Comparison of ENCODE assay signal across 24 mouse cellular contexts in genomic region chr13:119314356-119314755, GRCm38 (mm10).
DNase-seq lines count a peak whose midpoint lies in the region; ATAC-seq and TF ChIP-seq lines count a peak whose summit lies in the region.
"Had no signal": no experiment of that assay in that cellular context is flagged by ENCODE, and none has a peak within 500 bp of the region (broad histone marks: within the 10 kb centered on the region; RNA-seq: fewer than 3 reads in every experiment).

No protein-coding gene starts in this region.

- no peak overlapping the region for H3K27ac ChIP-seq in lung, embryonic 14.5 days (ENCODE audit: low read depth)
- H3K27ac ChIP-seq in lung, embryonic 16.5 days (ENCODE audit: low read length): no peak overlapping the region
- H3K27ac ChIP-seq: embryonic facial prominence, embryonic 10.5 days; embryonic facial prominence, embryonic 12.5 days; forebrain, embryonic 13.5 days; forebrain, embryonic 15.5 days had no signal

- 67% methylated on average over 3 of the region's 3 CpGs for WGBS in lung, embryonic 14.5 days
- 56% methylated on average over 3 of the region's 3 CpGs for WGBS in lung, embryonic 16.5 days

- H3K27me3 ChIP-seq in lung, embryonic 14.5 days (ENCODE audit: insufficient read depth, low read length): no peaks in the 10 kb centered on the region
- H3K27me3 ChIP-seq in lung, embryonic 16.5 days (ENCODE audit: control insufficient read depth, insufficient read depth, low read depth, low read length): no peaks in the 10 kb centered on the region
- H3K27me3 ChIP-seq: CH12.LX; embryonic facial prominence, embryonic 12.5 days; forebrain, embryonic 13.5 days; forebrain, embryonic 15.5 days; Patski had no signal

- no peak overlapping the region for H3K9ac ChIP-seq in lung, embryonic 14.5 days
- no peak overlapping the region for H3K9ac ChIP-seq in lung, embryonic 16.5 days (ENCODE audit: low read length)
- H3K9ac ChIP-seq: embryonic facial prominence, embryonic 12.5 days; forebrain, embryonic 13.5 days; forebrain, embryonic 15.5 days had no signal

- TF ChIP-seq CTCF in lung, embryonic 14.5 days (IDR thresholded peaks at IDR 0.05; ENCODE audit: low read depth): no peak

- H3K4me2 ChIP-seq in lung, embryonic 14.5 days: no peak overlapping the region
- H3K4me2 ChIP-seq in lung, embryonic 16.5 days (ENCODE audit: low read depth, low read length): no peak overlapping the region
- H3K4me2 ChIP-seq: embryonic facial prominence, embryonic 12.5 days; forebrain, embryonic 13.5 days; forebrain, embryonic 15.5 days had no signal

- peak; percentile 66 for DNase-seq in lung, embryonic 14.5 days
- DNase-seq in lung, postnatal 14 days: no peak
- DNase-seq in lung, postnatal 25 days (ENCODE audit: low spot score): no peak
- DNase-seq in lung, postnatal 10 days: peak; percentile 14
- DNase-seq in lung, postnatal 36 days: no peak
- DNase-seq: adrenal gland, adult 8-10 months; adrenal gland, postnatal 14 days; adrenal gland, postnatal 36 days; B cell, adult 2 months; cerebellum, adult 11-12 months; cerebellum, adult 2 months; cerebellum, adult 9-10 months; cerebellum, postnatal 10 days; cerebellum, postnatal 25 days had no signal

- H3K36me3 ChIP-seq in lung, embryonic 14.5 days (ENCODE audit: insufficient read depth): no peaks in the 10 kb centered on the region
- H3K36me3 ChIP-seq in lung, embryonic 16.5 days (ENCODE audit: control insufficient read depth, insufficient read depth, low read length): no peaks in the 10 kb centered on the region
- H3K36me3 ChIP-seq: embryonic facial prominence, embryonic 10.5 days; embryonic facial prominence, embryonic 12.5 days; forebrain, embryonic 15.5 days; G1E had no signal

- ATAC-seq in lung, embryonic 14.5 days (ENCODE audit: insufficient read depth): no peak
- ATAC-seq in lung, embryonic 16.5 days (ENCODE audit: low read depth): peak; percentile 88
- ATAC-seq: activated CD4-positive, CD25-positive, alpha-beta regulatory T cell, adult 4 months; CD4-positive, CD25-positive, alpha-beta regulatory T cell, adult 4 months; forebrain, embryonic 13.5 days; forebrain, embryonic 15.5 days; Patski had no signal

- no peaks in the 10 kb centered on the region for H3K4me1 ChIP-seq in lung, embryonic 14.5 days (ENCODE audit: insufficient read depth)
- no peaks in the 10 kb centered on the region for H3K4me1 ChIP-seq in lung, embryonic 16.5 days (replicated peaks; ENCODE audit: control insufficient read depth, insufficient read depth, low read length)
- H3K4me1 ChIP-seq: embryonic facial prominence, embryonic 10.5 days; embryonic facial prominence, embryonic 12.5 days; forebrain, embryonic 13.5 days; forebrain, embryonic 15.5 days had no signal

- H3K9me3 ChIP-seq in lung, embryonic 14.5 days (ENCODE audit: low read depth, low read length): no peaks in the 10 kb centered on the region
- no peaks in the 10 kb centered on the region for H3K9me3 ChIP-seq in lung, embryonic 16.5 days (ENCODE audit: control insufficient read depth, low read length)
- H3K9me3 ChIP-seq: embryonic facial prominence, embryonic 10.5 days; embryonic facial prominence, embryonic 12.5 days; forebrain, embryonic 13.5 days; forebrain, embryonic 15.5 days; G1E had no signal

- no peak overlapping the region for H3K4me3 ChIP-seq in lung, embryonic 14.5 days (ENCODE audit: low read depth, low read length)
- H3K4me3 ChIP-seq in lung, embryonic 16.5 days (ENCODE audit: low read length): no peak overlapping the region
- H3K4me3 ChIP-seq: embryonic facial prominence, embryonic 10.5 days; embryonic facial prominence, embryonic 12.5 days; forebrain, embryonic 13.5 days; forebrain, embryonic 15.5 days had no signal

Comparison
In these comparisons a context has a peak if more than half of its experiments do, and no peak if none do; other contexts are left out.
1. DNase-seq: peak in lung, embryonic 14.5 days (single experiment) and lung, postnatal 10 days (single experiment); none in lung, postnatal 14 days (single experiment), lung, postnatal 25 days (single experiment) and lung, postnatal 36 days (single experiment).